Mouse (Mus musculus) kidney, postnatal 4 days (tissue): ENCODE measurements around the gene Ung.
A peak's percentile ranks its signal among the peaks of the same experiment; 100 is the strongest.

ENCODE experiments used
- DNase-seq, 2 experiments: peaks; one replicate each; pipeline ENCODE4 v3.0.0; 2021; ENCODE audit warnings: mixed read lengths in 2 of 2

The Ung gene

DNA sequence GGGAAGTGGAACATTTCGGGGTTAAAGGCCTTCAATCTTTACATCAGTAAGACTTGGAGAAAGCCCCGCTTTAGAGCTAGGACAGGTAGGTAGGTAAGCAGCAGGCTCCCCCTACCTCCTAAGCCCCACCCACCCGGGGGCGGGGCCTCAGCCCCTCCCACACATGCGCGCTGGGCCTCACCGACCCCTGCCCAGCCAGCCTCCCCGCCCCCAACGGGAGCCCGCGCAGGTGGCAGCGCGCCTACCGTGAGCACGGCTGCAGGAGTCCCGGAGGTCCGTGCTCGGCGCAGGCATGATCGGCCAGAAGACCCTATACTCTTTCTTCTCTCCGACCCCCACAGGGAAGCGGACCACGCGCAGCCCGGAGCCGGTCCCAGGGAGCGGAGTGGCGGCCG, at the start of gene Ung:
Ung (plus strand) TSS at position 176 of the 395 bp plus-strand sequence.
- peak; percentile 78 to 86 for DNase-seq

DNA sequence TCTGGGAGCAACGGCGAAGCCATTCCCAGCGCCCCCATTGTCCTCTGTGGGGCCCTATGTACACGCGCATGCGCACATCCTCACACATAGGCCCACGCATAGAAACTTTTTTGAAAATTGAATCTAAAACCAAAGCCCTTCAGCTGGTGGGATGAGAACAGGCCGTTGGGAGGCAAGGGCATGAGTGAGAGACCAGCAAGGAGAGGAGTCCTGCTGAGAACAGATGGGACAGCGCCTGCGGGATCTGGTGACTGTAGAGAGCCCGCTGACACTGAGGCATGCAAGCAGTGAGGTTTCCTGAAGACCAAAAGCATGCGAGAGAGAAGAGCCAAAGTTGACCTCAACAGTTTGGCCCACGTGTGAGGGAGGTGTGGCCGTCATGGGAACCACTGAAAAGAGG, 44.7 kb upstream of the Ung start:
- no peak for DNase-seq

GRCm38 (mm10) chr5:114087875-114088480, 42.2 kb upstream of the Ung start:
- no peak for DNase-seq

- DNase-seq: no peak
Measured at GRCm38 (mm10) chr5:114090421-114091013, 39.7 kb upstream of the Ung start.

DNA sequence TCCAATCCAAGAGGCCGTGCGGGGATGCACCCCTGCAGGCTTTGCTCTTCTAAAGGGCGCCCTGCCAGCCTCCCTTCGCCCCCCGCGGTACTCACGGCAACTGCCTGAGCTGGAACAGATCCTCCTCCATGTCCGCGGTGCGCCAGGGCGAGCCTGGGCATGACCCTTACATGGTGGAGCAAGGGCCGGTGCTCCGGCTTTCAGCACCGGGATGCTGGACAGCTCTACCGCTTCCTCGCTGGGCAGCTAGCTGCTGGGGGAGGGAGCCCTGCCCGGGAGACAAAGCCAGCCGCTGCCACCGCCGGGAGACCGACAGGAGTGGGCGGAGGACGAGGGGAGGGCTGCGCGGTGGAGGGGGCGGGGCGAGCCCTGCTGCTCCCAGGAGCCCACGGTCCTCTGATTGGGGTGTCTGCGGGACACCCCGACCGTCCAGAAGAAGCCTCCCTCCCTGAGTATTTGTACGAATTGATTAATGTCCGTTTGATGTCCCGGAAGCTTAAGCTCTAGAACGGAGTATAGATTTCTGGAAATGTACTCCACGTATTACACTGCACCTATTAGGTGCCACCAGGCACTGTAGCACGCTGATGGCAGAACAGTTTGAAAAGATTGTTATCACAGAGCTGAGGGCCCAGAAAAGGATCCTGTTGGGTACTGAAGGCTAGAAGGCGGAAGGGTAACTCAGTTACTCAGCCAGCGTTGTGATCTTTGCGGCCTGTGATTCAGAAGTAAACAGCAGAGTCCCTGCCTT, 39.0 kb upstream of the Ung start, which contains the start of gene Svop:
Svop (minus strand) TSS at position 514 of the 751 bp plus-strand sequence.
- peak; percentile 92 to 94 for DNase-seq

DNA sequence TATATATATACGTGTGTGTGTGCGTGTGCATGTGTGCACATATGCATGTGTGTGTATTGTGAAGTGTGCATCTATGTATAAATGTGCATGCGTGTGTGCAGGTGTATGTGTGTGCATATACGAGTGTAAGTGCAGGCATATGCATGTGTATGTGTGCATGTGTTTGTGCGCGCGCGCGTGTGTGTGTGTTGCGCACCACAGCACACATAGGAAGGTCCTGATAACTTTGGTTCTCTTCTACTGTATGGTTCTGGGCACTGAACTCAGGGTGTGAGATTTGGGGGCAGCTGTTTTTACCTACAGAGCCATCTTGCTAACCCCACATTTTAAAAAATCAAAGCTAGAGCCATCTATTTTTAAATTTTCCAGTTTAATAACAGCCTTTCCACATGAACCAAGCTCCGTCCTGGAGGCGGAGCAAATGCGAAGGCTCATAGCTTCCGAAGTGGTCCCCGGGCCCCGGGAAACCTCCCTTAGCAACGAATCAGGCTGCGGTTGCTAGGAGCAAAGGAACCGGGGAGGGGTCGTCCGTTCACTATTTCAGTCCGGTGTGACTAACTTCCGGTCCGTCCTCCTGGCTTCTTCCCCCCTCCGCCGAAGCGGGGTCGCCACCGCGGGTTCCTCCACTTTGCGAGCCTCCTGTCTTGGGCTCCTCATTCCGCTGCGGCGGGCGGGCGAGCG, 30.3 kb upstream of the Ung start:
- peak; percentile 93 to 94 for DNase-seq

DNA sequence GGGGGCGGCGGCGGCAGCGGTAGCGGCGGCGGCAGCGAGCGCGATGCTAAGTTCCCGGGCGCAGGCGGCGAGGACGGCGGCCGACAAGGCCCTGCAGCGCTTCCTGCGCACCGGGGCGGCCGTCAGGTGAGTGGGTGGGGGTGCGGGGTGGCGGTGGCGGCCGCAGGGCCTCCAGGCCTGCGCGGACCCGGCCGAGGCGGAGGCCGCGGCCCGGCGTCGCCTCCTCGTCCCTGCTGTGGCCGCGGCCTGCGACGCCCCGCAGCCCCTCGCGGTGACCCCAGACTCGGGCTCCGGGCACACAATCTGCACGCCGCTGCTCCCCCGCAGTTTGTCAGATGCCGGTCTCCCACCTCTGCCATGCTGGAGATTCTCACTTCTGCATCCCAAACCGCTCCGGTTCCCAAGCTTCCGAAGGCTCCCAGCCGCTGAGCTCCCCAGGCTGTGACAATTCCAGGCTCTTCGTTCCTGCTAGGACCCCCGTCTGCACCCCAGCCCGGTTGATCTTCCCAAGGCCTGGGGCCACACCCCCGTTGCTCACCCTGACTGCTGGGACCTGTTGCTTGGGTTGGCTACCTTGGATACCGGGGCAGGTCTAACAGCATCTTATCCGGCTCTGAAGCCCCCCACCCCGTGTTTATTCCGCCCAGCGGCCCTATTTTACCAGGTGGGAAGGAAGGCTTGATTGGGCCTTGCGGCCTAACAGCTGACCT, 29.6 kb upstream of the Ung start:
- no peak for DNase-seq

DNA sequence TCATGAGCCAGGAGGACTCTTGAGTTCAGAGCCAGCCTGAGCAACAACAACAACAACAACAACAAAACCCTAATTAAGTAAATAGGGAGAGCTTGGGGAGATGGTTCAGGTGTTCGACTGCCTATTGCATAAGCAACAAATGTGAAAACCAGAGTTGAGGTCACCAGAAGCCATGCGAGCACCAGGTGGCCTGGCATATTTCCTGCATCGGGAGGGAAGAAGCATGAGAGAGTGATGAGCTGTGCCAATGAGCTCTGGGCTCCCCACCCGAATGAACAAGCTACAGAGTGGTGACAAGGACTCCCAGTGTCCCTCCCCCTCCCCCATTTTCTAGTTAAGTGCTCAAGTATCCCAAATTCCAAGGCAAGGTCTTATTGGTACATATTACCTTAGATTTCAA, 28.3 kb upstream of the Ung start:
- no peak for DNase-seq

DNA sequence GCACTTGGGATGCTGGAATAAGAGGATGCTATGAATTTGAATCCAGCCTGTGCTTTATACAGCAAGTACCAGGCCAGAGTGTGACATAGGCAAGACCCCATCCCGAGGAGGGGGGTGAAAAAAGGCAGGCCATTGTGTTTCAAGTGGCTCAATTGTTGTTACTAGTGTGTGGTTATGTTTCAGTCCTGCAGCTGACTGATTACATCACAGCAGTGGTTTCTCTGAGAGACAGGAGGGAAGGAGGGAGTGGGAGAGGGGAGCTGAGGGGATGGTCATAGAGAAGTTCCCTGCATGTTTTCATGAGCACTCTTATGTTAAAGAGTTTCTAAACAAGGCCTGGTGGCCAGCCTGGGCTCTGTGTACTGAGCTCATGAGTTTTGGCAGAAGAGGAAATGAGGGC, 27.4 kb upstream of the Ung start:
- no peak for DNase-seq

DNA sequence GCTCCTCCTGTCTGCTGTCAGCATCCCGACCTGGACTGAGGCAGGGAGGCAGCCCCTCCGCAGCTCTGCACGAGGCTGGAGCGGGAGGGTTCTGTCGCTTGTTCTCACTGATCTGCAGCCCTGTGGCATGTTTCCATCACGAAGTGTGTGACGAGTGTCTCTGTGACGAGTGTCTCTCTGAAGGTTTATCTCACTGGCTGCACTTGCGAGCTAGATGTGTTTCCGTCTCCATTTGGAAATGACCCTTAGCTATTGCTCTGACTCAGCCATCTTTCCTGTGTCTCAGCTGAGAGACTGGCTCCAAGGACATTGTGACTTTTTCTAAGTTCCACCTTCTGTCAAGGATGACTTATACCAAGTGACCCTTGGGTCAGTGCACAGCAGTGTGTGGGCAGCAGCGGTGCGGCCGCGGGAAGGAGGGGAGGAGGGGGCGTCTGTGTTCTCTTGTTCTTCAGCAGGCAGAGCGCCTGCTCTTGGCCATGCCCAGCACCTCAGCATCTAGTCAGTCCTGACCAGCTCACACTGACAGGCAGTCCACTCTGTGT, 23.7 kb upstream of the Ung start:
- DNase-seq: no peak

DNA sequence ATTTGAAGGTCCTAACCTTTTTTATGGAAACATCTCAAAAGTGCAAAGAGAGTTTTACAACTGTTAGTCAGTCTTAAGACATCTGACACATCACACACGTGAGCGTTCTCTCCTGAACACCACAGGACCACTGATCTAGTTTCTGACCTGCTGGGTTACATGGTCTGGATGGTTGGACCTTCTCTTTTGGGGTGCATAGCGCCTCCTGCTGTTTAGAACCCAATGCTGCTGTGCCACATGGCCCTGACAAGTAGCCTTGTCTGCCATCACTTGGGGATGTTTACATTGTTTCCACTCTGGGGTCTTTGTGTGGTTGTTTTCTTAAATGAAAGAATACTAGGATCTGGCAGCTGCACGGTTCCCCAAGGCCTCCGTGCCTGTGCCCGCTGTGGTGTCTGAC, 16.9 kb upstream of the Ung start:
- DNase-seq: no peak

GRCm38 (mm10) chr5:114115030-114115429, 15.2 kb upstream of the Ung start:
- no peak for DNase-seq

- no peak for DNase-seq
Measured at GRCm38 (mm10) chr5:114116586-114116985, 13.6 kb upstream of the Ung start.

DNA sequence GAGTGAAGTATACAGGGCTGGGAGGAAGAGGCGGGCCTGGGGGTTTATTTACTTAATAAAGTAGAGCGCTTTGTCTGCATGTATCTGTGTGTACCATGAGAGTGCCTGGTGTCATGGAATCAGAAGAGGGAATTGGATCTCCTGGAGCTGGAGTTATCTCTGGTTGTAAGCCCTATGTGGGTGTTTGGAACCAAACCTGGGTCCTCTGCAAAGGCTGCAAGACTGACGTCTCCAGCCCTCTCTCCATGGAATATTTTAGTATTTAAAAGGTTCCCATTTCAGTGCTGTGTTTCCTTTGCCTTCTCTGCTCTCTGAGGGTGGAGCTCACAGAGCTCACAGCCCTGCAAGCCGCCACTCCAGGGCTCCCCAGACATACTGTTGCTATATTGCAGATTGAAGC, 10.4 kb upstream of the Ung start:
- DNase-seq: no peak

DNA sequence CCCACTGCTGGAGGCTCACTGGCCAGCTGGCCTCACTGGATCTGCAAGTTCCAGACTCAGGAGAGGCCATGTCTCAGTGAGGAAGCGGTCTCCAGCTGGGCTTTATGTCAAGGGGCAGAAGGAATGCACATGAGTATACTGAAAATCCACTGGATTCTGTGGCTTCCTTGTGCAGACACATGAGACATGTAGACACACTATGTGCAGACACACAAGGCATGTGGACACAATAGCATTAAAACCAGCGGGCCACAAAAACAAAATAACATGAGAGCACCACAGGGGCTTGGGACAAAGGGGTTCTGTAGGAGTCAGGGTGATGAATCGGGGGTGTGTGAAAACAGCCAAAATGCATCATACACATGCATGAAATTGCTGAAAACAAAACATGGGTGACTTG, 4.2 kb upstream of the Ung start:
- no peak for DNase-seq

- DNase-seq: no peak
Measured at GRCm38 (mm10) chr5:114126499-114127244, 3.5 kb upstream of the Ung start.

DNA sequence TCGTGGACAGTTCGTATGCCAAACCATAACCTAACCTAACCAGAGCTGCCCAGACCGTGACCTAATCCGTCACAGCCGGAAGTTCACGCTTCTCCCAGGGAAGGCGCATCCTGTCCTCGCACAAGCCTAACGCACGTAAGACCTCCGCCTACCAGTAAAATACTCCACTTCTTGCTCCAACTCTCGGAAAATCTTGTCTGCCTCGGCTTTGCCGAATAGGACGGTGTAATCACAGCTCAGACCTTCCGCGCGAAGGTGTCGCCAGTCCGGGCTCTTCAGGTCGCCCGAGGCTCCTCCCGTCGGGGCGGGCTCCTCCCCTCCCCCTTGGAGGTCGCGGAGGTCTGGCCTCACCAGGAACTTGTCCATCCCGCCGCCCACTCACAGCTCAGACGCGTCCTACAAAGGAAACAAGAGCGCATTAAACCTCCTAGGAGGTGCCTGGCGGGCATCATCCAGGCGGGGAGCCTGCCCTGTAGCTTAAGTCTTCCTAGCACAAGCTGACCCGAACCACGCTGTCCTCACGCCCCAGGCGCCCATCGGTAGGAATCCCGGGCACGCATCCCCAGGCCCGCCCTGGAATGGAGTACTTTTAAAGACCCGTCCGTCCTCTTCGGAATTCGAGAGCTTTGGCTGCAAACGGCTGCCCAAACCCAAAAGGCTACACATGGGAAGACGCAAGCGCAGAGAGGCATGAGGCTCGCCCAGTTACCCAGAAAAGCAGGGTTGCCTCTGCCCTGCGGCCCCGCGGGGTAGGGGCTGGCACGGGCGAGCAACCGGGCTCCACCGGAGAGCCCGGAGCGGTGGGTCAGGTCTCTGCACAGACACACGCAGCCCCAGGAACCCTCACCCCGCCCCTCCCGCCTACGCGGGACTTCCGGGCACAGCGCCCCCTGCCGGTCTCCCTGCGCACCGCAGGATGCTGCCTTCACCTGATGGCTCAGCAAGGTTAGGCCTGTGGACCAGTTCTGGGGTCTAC, 2.5 kb upstream of the Ung start, which contains the start of gene Alkbh2:
Alkbh2 (minus strand) TSS at position 845 of the 976 bp plus-strand sequence.
- DNase-seq: peak; percentile 89 to 91

DNA sequence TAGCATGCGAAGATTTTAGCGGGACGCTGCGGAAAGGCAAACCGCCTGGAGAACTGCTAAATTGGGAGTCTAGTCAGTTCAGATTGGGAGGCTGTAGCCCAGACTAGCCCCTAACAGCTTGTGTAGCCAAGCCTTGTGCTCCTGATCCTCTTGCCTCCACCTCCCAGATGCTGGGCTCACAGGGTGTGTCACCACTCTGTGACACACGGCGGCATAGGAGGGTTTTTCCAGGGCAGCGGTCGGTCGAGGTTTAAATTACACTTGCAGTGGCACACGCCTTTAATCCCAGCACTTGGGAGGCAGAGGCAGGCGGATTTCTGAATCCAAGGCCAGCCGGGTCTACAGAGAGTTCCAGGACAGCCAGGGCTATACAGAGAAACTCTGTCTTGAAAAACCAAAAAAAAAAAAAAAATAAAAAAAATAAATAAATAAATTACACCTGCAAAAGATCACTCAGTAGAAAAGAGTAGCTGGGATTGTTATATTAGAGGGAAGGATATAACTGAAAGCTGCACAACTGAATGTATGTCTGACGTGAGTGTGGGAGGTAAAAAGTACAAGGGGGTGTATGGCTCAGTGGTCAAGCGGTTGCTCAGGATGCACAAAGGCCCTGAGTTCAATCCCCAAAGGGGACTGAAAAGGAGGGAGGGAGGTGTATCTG, 506 bp upstream of the Ung start:
- DNase-seq: no peak

- DNase-seq: peak; percentile 96 to 97
Measured at GRCm38 (mm10) chr5:114130698-114131520, 723 bp downstream of the Ung start.
